Mouse (Mus musculus) ES-E14 (cell line): ENCODE measurements around the gene Ryr1.

Source experiments
- CHD2 ChIP-seq: IDR thresholded peaks from 2 replicates; pipeline ENCODE4 v1.6.1; 2014; ENCODE audit warnings: mild to moderate bottlenecking, low read depth, low read length, inconsistent platforms
- HCFC1 ChIP-seq: IDR thresholded peaks from 2 replicates; pipeline ENCODE4 v1.6.1; 2012; ENCODE audit warnings: low read length, inconsistent platforms, borderline replicate concordance; ENCODE audit not compliant: insufficient read depth
- MAFK ChIP-seq: IDR thresholded peaks from 2 replicates; pipeline ENCODE4 v1.6.1; 2014; ENCODE audit warnings: mild to moderate bottlenecking, low read depth, low read length, inconsistent platforms; ENCODE audit not compliant: insufficient read depth
- ZC3H11A ChIP-seq: IDR thresholded peaks from 2 replicates; pipeline ENCODE4 v1.6.1; 2012; ENCODE audit warnings: low read depth, mild to moderate bottlenecking, inconsistent platforms, low read length, borderline replicate concordance
- ZNF384 ChIP-seq: IDR thresholded peaks from 2 replicates; pipeline ENCODE4 v1.6.1; 2012; ENCODE audit warnings: low read depth, low read length, inconsistent platforms

GRCm38 (mm10) chr7:29134693-29135386, 9.9 kb upstream of the Ryr1 start, which contains the start of gene Rasgrp4:
- TF ChIP-seq ZC3H11A (no peak), CHD2 (no peak), HCFC1 (no peak), MAFK (no peak), ZNF384 (no peak)
